Mouse (Mus musculus): ENCODE measurements around the gene Akap12.

The Akap12 gene

DNA sequence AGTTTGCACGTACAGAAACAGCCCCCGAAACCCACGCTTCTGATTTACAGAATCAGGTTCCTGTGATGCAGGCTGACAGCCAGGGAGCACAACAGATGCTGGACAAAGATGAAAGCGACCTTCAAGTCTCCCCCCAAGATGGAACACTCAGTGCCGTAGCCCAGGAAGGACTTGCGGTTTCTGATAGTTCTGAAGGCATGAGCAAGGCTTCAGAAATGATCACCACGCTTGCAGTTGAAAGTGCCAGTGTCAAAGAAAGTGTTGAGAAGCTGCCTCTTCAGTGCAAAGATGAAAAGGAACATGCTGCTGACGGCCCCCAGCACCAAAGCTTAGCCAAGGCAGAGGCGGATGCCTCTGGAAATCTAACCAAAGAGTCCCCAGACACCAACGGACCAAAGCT, 91.3 kb downstream of the Akap12 start:
- no peak for DNase-seq (ENCODE audit: low spot score)

DNA sequence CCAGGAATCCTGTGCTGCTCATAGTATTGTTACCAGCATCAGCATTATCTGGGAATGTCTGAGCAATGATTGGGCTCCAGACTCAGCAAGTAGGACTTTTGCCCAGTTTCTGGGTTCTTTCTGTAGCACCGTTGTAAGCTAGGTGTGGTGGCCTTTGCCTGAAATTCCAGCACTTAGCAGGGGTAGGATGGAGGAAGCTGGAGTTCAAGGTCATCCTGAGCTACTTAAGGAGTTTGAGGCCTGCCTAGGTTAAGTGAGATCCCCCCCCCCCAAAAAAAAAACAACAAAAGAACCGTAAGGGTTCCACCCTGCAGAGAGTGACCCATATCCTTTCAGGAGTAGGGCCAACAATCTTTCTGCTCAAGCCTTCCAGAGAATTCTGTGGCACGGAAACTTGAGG, 98.4 kb downstream of the Akap12 start:
- DNase-seq (ENCODE audit: low spot score), result no peak

DNA sequence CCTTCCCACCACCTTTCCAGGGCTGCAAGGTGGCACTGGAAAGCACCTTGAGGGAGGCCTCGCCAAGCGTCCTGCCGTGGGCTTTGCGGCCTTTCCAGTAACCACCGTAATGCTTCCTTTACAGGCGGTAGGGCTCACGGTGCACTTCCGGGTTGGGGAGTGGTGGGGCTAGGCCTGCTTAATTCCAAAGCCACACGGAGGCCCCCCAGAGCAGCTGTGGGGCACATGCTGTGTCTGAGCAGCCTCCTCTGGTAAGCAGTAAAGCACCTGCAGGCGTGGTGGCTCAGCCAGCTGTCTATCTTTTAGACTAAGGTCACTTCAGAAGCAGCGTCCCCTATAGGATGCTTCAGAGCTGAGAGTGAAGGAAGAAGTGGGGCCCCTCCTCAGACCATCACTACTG, 103.9 kb downstream of the Akap12 start:
- no peak for DNase-seq (ENCODE audit: low spot score)

DNA sequence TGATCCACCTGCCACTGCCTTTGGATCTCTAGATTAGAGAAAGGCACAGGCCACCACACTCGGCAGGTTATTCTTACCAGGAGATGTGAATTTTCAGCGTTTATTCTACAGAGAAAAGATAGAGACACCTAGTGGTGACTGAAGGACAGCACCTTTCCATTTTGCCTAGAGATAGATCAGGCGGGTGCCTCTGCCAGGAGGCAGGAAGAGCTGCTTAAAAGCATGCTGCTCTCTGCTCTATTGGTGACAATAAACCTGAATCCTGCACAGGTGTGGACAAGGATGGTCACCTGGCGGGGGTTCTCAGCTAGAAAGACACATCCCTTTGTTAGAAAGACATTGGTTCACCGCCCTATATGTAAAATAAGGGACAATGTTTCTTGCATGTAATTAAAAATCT, 105.8 kb downstream of the Akap12 start:
- peak; percentile 59 for DNase-seq (ENCODE audit: low spot score)

DNA sequence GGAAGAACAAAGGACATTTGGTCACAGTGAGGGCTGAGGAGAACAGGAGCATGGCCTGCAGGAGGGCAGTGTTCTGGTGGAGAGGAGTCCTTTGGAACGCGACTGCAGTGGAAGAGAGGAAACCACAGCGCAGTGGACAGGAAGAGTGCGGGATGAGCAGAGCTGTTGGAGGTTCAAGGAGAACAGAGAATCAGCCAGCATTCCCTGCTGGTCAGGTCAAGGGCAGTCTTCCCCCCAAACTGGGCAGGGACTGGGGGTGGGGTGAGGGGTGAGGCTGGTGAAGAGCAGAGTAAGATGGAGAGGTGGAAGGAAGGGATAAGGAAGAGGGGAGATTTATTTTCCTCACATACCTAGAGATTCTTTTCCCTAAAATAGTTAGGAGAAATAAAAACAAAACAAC, 107.4 kb downstream of the Akap12 start:
- no peak for DNase-seq (ENCODE audit: low spot score)

DNA sequence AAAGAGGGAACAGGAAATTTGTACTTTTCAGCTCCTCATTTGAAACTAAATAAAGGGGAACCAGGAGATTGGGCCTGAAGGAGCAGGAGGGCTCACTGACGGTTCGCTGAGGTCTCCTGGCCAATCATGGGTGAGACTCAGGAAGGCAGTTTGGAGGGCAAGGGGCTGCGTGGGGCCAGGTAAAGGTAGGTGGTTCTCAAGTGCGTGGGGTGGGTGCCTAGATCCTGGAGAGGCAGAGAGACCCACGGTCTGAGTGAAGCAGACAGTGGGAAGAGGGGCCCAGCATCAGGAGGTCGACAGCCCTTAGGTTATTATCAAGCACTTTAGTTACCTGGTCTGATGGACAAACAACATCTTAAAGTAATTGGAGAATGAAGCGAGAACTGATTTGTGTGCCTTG, 108.1 kb downstream of the Akap12 start:
- no peak for DNase-seq (ENCODE audit: low spot score)

DNA sequence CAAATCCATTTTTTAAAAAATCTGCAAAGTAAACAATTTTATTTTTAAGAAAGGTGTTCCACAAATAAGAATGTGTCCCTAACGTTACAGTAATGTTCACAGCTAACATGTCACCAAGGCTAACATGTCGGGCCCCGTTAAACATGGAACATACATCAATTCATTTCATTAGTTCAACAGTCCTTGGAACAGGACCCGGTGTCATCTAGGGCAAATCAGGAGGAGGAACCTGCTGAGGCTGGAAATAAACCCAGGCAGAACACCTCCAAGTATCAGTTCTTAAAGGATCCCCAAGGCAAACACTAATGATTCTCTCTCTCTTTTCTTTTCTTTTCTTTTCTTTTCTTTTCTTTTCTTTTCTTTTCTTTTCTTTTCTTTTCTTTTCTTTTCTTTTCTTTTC, 108.6 kb downstream of the Akap12 start:
- no peak for DNase-seq (ENCODE audit: low spot score)

DNA sequence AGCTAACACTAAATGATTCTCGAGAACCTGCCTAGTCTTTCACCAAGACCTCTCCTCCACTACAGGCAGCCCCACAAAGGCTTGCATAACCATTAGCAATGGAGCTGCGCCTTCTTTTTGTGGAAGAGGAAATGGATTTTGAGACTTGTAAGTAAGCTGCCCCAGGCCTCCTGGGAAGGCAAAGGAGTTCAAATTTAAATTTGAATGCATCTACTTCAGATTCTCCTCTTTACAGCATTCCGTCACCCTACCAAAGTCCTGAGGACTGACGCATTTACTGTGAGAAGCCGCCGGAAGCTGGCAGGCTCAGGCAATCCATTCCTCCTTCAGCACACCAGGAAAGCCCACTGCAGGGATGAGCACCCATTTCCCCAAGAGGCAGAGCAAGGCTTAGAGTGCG, 109.1 kb downstream of the Akap12 start:
- DNase-seq (ENCODE audit: low spot score), result no peak

DNA sequence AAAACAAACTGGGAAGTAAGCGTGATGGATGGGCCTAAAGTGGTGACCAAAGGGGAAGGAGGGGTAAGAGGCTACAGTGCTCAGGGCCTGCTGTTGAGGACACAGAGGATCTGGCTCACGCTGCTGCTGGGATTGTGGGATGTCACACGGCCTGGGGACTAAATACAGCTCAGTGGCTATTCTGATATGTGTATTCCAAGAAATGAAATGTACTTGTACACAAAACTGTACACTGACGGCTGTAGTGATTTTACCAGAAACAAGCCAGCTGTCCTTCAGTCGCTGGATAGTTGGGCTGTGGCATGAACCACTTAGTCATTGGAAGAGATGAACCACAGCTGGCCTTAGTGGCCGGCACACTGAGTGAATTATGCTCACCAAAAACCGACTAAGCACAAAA, 110.3 kb downstream of the Akap12 start:
- DNase-seq (ENCODE audit: low spot score), result no peak

DNA sequence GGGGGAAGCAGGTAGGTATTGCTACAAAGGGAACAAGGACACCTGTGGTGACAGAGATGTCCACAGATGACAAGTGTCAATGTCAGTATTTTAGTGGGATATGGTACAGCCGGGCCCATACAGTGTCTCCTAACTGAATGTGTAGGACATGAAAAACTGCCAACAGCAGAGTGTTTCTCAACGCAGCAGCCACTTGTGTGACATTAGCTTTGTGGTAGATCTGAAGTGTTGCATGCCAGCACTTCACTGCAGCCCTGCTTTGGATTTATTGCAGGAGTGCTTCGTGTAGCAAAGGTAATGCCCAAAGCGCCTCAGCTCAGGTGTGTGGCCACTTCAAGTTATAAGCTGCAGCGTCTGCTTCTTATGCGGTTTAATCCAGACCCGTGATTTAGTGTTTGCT, 110.8 kb downstream of the Akap12 start:
- no peak for DNase-seq (ENCODE audit: low spot score)

DNA sequence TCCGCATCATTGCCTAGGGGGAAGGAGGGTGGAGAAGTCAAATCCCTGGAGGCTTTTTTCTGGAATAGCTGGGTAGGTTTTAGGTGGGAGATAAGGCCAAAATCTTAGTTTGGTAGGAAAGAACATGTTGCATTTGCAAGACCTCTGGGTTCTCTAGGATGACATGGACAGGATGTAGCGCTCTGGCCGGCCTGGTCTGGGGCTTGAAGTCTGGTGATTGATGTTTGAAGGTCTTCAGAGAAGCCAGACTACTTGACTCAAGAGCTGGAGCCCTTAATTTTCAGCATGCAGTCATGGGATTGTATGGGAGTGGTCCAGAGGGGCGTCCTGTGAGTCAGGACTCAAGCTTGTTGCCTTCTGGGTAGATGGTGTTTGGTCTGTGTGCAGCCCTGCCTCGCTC, 114.6 kb downstream of the Akap12 start:
- DNase-seq (ENCODE audit: low spot score), result no peak

DNA sequence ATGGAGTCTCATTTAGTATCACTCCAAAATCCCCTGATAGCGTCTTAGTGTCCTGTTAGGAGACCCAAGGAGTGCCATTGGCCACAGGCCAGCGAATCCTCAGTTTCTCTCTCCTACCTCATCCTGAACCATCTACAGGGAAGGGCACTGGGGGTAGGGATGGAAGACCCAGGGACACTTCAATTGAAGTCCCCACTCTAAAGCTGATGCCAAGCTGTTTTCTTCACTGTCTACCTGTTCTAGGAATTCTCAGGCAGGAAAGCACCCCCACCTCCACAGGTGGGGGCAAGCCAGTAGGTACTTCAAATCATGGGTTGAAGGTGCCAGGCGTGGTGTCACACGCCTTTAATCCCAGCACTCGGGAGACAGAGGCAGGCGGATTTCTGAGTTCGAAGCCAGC, 118.1 kb downstream of the Akap12 start:
- DNase-seq (ENCODE audit: low spot score), result no peak

DNA sequence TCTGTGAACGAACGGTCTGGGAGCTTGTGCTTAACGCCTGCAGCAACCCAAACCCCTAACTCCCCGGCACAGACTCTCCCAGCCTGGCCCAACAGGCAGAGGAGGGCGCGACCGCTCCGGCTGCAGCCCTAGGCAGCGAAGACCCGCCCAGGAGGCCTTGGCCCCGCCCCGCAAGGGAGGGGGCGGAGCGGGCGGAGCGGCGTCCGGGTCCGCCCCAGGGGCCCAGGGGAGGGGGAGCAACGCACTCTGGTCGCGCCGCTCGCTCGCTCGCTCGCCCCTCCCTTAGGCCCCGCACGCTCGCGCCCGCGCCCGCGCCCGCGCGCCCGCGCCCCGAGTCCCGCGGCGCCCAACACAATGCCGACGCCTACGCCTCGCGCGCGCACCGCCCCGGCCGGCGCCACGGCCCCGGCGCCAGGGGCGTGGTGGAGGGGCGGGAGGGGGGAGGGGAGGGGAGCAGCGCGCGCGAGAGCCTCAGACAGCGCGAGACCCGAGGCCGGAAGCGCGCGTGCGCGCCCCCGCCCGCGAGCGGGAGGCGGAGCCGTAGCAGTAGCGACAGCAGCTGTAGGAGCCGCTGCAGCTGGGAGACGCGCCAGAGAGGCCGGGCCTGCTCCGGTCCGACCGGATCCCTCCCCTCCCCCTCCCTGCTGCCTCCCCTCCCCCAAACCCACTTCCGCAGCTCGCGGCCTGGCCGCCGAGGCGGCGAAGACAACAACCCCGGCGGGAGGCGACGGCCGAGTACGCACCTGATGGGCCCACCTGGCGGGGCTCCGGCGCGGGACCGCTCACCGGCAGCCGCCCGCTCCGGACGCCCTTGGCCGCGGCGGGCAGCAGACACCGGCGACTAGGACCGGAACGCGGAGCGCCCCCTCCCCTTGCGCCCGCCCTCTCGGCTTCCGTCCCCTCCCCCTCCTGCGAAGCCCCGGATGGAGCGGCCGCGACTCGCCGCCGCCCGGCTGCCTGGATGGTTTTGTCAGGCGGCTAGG, 120.7 kb downstream of the Akap12 start:
- peak; percentile 96 for DNase-seq (ENCODE audit: low spot score)

DNA sequence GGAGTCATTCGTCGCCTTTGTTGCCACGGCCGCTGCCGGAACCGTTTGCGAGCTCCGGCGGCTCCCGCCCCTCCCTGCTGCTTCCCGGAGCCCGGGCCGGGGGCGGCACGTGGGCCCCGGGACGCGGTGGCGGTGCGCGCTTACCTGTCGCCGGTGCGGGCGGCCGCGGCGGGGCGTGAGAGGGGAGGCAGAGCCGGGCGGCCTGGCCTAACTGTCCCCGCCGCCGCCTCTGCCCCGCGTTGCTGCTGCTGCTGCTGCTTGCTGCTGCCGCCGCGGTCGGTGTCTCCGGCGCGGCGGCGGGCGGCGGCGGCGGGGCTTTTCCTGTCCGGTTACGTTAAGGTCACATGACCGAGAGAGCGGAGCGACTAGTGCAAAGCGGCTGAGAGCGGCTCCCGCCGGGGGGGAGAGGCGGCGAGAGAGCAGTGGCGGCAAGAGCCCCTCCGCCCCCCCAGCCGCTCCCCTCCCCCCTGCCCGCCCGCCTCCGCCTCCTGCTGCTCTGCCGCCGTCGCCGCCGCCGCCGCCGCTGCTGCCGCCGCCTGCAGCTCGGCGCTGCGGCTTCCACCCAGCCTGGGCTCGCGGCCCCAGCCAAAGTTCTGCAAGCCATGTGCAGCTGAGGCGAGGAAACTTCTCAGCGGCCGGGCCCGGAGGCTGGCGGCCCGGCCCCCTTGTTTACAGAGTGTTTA, 121.7 kb downstream of the Akap12 start, which contains the start of gene Zbtb2:
Gene Zbtb2, minus strand, starts transcription at position 408 of the 683 bp plus-strand sequence.
- DNase-seq (ENCODE audit: low spot score), result peak; percentile 69

DNA sequence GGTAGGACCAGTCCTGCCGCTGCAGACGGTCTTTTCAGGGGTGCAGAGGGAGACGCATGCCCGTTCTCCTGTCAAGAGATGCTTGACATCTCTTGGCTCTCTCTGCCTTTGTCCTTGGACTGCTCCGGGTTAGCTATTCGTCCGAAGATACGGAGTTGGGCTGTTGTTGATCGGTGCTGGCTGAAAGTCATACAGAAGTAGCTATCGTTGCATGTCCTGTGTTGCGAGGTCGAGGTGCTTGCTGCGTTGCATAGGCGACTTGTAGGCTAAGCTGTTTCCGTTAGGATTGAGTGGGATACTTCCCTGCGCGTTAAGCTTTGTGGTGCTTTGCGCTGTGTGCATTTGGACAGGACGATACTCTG, 122.2 kb downstream of the Akap12 start:
- no peak for DNase-seq (ENCODE audit: low spot score)

DNA sequence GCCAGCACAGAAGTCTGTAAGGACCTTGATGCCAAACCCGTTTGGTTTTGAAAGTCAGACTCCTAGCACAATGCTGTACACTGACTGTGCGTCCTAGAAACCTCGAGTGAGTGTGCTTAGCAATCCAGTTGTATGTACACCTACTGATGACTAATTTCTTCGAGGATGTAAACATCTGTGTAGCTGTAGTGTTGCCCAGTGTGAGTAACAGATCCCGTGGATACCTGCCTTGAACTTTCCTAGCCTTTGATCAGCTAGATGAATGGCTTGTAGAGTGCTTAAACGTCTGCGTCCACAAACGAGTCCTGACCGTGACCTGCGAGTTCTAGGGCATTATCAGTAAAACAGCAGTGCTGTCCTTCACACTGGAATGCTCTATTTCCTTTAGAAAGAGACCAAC, 122.9 kb downstream of the Akap12 start:
- no peak for DNase-seq (ENCODE audit: low spot score)

DNA sequence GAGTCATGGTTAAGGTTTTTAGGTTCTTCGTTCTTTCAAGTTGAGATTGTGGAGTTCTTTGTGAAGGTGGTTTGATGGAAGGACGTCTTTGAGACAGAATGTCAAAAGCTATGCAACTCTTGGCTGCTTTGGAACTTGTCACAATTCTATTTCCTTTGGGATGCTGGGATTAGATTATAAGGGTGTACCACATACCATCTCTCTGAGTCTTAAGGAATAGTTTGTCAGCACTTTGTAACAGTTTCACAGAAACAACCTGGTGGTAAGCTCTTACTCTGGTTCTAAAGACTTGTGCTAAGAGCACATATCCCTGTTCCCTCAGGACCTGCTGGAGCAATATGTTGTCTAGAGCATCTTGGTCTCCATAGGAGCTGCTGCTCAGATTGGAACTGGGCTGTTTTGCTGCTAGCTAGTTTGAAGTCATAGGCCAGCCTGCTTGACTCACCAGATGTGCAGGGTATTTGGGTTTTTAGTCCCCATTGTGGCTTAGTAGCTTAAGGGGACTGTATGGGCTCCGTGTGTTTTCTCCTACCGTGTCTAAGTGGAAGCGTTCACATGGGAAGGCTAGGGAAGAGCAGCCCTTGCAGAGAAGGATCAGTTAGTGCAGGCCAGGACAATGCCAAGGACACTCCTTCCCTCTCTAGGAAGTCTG, 123.4 kb downstream of the Akap12 start:
- no peak for DNase-seq (ENCODE audit: low spot score)

DNA sequence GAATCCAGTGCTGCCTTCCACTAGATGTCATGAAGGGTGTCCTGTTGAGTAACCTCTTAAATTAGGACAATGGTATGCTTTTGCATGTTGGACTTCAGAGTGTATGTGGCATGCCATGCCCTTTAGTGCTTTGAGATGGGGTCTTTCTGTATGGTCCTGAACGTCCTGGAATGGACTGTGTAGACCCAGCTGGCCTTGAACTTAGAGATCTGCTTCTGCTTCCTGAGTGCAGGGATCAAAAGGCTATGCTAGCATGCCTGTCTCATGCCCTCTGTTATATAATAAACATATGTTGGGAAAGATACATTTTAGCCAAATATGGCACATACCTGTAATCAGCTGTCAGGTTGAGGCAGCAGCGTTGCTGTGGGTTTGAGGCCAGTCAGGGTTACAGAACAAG, 124.4 kb downstream of the Akap12 start:
- no peak for DNase-seq (ENCODE audit: low spot score)

DNA sequence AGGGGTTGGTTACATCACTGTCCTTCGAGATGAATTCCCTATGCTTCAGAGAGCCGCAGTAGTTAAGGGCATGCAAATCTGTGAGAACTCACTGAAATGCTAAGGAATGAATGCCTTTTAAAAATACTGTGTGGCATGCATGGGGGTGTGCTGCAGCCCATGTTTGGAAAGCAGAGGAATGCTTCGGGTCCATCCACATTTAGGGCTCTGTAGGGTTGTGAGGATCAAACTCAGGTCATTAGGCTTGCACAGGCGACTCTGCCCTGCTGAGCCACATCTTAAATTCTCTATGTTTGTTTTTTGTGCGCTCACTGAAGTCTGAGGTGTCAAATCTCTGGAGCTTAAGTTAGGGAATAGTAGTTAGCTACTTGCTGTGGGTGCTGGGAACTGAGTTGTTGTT, 124.9 kb downstream of the Akap12 start:
- no peak for DNase-seq (ENCODE audit: low spot score)

DNA sequence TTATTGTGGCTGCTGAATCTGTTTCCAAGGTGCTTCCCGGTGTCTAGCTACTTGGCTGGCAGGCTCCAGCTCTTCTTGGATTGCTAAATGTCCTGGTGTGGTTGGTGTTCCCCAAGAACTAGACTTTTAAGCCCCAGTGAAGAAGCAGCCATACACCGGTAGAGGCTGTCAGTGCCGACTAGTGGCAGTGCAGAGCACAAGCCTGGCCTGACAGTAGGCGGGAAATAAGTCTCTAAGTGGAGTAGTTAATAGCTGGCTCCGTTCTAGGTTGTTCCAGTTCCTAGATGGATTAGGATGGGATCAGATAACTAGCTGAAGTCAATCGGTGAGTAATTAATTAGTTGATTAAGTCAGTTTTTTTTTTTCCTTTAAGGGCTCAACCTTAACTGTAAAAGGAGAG, 125.7 kb downstream of the Akap12 start:
- DNase-seq (ENCODE audit: low spot score), result peak; percentile 39

DNA sequence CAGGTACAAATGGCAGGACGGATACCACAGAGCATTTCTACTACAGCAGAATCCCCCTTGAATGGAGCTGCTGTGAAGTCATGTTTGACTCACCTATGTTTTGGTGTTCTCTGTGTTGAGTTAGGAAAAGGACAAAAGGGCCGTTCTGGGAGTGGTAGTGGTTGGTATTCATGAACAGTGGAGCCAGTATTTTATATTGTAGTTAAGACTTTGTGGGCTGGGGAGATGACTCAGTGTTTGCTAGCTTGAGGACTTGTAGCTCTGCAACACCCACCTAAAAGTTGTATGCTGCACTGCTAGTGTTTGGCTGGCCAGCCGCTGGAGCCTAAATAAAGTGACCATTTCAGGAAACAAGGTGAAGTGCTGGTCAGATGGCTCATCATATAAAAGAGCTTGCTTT, 129.1 kb downstream of the Akap12 start:
- DNase-seq (ENCODE audit: low spot score), result no peak

DNA sequence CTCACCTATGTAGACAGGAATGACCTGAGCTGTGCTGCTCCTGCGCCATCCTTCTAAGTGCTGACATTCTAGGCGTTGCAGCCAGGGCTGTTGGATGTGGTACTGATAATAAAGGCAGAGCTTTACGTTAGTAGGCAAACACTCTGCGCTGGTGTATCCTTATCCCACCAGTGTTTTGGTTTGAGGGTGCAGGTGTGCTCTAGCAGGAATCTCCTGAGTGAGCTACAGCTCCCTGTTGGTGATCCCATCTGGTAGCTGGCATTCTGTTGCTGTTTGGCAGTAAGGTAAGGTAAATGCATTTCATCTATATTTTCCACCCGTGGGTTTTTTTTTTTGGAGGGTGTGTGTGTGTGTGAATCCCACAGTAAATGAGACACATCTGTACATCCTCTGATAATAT, 131.9 kb downstream of the Akap12 start:
- DNase-seq (ENCODE audit: low spot score), result no peak

DNA sequence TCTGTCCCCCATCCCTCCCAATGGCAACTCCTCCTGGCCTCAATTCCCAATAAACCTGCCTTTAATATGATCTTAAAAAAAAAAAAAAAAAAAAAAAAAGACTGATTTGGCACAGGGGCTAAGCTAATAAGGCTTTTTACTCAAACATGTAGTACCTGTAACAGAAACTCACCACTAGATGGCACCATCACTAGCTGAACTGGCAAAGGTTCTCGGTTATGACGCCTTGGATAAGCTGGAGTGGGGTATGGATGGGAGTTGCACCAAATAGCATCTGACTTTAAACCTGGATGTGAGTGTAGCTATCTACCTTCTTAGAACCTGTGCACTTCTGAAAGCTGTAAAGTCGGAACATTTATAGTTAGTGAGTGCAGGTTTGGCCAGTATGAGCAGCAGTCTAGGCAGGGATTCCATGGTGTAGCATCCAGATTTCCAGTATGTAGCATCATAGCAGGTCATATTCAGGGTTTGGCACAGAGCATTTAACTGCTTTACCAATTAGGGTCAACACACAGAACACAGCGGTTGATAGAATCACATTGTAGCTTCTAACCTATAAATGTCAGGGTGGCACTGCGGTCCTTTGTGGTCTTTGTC, 138.8 kb downstream of the Akap12 start:
- peak; percentile 73 for DNase-seq (ENCODE audit: low spot score)
